Mouse (Mus musculus): ENCODE measurements around the gene Aldh3b1. TPM values are rescaled to one million over a fixed set of nuclear protein-coding genes. Genes with fewer than 3 reads are reported as not detected.

Gene Aldh3b1
- polyA plus RNA-seq, 1 experiment from 2014 or later, result 3.7 TPM

DNA sequence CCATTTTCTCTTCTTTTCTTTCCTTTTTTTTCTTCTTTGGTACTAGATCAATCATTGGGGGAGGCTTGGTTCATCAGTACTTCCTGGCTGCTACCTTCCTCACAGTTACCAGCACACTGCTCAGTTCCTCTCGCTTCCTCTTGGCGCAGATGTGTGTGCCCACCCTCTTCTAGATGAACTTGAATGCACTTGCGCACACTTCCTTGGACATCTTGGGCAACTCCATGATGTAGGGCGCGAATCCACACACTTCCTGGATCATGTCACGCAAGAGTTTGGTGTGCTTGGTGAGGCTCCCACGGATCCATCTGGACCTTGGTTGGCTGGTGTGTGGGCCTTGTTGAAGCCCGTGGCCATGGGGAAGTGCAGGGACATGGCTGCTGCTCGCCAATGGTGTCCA is 2.1 kb upstream of the Aldh3b1 start:
- H3K27ac ChIP-seq (ENCODE audit: low read length), result no peak overlapping the region
- no peak overlapping the region for H3K4me2 ChIP-seq (ENCODE audit: low read depth, low read length)
- H3K4me1 ChIP-seq (ENCODE audit: control insufficient read depth, insufficient read depth, low read length), result peaks cover 29% of the 10 kb centered on the region
- H3K9me3 ChIP-seq (replicated peaks; ENCODE audit: control insufficient read depth, low read length), result no peaks in the 10 kb centered on the region
- ATAC-seq (replicated peaks; ENCODE audit: extremely low read depth, insufficient read depth, low FRiP score), result no peak
- H3K27me3 ChIP-seq (ENCODE audit: control insufficient read depth, insufficient read depth, low read length), result no peaks in the 10 kb centered on the region
- no peaks in the 10 kb centered on the region for H3K36me3 ChIP-seq (ENCODE audit: control insufficient read depth, insufficient read depth)
- WGBS, result 86% methylated on average over 9 of the region's 9 CpGs
- H3K9ac ChIP-seq (ENCODE audit: low read length), result no peak overlapping the region
- no peak overlapping the region for H3K4me3 ChIP-seq (ENCODE audit: low read length)

DNA sequence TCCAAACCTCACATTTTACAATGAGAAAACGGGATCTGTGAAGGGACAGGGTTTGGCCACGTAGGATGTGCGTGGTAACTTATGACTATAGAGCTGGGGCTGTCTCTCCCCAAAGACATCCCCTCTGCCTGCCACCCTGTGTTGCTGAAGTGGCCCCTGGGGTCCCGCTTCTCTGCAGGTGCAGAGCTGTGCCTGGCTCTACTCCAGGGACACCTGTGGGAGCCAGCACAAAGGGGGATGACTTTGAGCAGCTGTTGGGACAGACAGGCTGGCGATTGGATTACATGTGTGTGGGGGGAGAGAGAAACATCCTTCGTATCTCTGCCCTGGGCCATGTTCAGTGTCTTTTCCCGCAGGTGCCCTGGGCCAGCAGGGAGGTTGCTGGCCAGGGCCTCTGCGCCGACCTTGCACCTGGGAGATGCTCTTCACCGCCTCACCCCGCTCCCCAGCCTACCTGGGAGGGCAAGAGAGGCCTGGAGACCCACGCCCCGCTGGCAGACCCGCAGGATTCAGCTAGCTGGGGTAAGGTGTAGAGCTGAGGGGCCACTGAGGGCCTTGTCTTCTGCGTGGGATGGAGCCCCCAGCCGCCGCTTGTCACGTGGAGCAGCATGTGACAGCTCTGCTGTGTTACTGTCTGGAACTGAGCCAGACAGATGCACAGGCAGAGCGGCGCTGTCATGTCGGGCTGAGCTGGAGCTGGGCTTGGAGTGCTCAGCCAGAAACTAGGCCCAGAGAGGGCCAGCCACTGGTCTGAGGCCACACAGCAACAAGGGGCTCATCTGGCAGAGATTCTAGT is 852 bp upstream of the Aldh3b1 start:
- no peaks in the 10 kb centered on the region for H3K27me3 ChIP-seq (ENCODE audit: control insufficient read depth, insufficient read depth, low read length)
- no peaks in the 10 kb centered on the region for H3K36me3 ChIP-seq (ENCODE audit: control insufficient read depth, insufficient read depth)
- WGBS, result 59% methylated on average over 21 of the region's 21 CpGs
- no peak overlapping the region for H3K4me3 ChIP-seq (ENCODE audit: low read length)
- peak overlapping the region; percentile 77 for H3K27ac ChIP-seq (ENCODE audit: low read length)
- peak overlapping the region; percentile 3; the same call in 1 of the 2 replicates for H3K4me2 ChIP-seq (ENCODE audit: low read depth, low read length)
- 0 out of 2 replicates have a peak, but pooled peaks have one; percentile 11 for ATAC-seq (replicated peaks; ENCODE audit: extremely low read depth, insufficient read depth, low FRiP score)
- H3K4me1 ChIP-seq (ENCODE audit: control insufficient read depth, insufficient read depth, low read length), result peaks cover 23% of the 10 kb centered on the region
- H3K9me3 ChIP-seq (replicated peaks; ENCODE audit: control insufficient read depth, low read length), result no peaks in the 10 kb centered on the region
- no peak overlapping the region for H3K9ac ChIP-seq (ENCODE audit: low read length)

DNA sequence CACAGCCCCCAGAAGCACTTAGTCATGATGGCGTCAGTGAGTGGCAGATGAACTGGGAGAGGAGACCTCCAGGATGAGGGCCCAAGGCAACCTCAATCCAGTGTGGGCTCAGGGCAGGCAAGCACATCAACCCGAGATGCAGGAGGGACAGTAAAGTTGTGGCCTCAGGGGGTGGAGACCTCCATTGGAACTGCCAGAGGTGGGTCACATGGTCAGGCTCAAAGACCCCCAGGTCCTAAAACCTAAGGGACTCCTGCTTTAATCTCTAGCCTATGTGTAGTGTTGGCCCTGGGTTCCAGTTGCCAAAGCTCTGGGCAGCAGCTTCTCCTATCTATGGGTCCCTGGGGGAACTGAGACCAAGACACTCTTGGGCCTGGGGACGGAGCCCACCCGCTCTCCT is 829 bp downstream of the Aldh3b1 start:
- Histone ChIP-seq H3K9me3 (replicated peaks; ENCODE audit: control insufficient read depth, low read length) (no peaks in the 10 kb centered on the region), H3K36me3 (ENCODE audit: control insufficient read depth, insufficient read depth) (no peaks in the 10 kb centered on the region), H3K9ac (ENCODE audit: low read length) (no peak overlapping the region), H3K27me3 (ENCODE audit: control insufficient read depth, insufficient read depth, low read length) (no peaks in the 10 kb centered on the region), H3K4me3 (ENCODE audit: low read length) (no peak overlapping the region), H3K4me2 (ENCODE audit: low read depth, low read length) (no peak overlapping the region), H3K27ac (ENCODE audit: low read length) (peak overlapping the region; percentile 77), H3K4me1 (ENCODE audit: control insufficient read depth, insufficient read depth, low read length) (peaks cover 22% of the 10 kb centered on the region)
- ATAC-seq (replicated peaks; ENCODE audit: extremely low read depth, insufficient read depth, low FRiP score), result no peak
- 78% methylated on average over 4 of the region's 4 CpGs for WGBS

DNA sequence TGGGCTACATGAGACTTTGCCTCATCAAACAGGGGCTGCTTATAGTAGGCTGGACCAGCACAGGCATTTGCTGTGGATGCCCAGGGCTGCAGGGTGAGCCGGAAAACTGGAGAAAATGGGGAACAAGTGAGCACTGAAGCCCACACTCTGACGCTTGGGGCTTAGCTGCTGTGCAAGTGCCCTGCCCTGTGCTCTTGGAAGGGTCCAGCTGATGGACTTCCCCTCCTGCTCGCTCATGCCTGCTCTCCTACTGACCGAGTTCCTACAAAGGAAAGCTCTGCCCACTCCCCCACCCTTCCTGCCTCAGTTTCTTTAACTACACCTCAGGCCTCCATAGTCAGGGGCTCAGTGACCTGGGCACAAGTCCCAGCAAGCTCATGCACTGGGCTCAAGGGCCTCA is 1.6 kb downstream of the Aldh3b1 start:
- Histone ChIP-seq H3K9ac (ENCODE audit: low read length) (no peak overlapping the region), H3K4me1 (ENCODE audit: control insufficient read depth, insufficient read depth, low read length) (peaks cover 27% of the 10 kb centered on the region), H3K4me2 (ENCODE audit: low read depth, low read length) (no peak overlapping the region), H3K4me3 (ENCODE audit: low read length) (no peak overlapping the region), H3K27ac (ENCODE audit: low read length) (no peak overlapping the region), H3K36me3 (ENCODE audit: control insufficient read depth, insufficient read depth) (no peaks in the 10 kb centered on the region), H3K27me3 (ENCODE audit: control insufficient read depth, insufficient read depth, low read length) (no peaks in the 10 kb centered on the region), H3K9me3 (replicated peaks; ENCODE audit: control insufficient read depth, low read length) (no peaks in the 10 kb centered on the region)
- no peak for ATAC-seq (replicated peaks; ENCODE audit: extremely low read depth, insufficient read depth, low FRiP score)
- 86% methylated on average over 4 of the region's 4 CpGs for WGBS

DNA sequence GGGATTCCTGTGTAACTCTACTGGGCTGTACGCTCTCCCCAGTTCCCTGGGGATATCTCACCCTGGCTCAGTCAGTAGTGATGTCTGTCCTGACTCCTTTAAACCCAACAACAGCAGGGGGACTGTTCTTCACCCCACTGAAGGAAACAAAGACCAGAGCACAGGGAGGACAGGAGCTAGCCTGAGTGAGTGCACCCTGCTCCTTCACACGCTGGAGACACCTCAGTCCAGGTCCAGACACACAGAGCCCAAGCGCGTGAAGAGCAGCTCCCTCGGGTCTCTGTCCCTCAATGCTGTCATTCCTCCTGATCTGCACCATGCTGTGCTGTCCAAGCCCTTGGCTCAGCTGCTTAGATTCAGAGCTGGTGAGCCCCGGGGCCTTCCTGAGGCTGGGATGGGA is 2.9 kb downstream of the Aldh3b1 start:
- no peak overlapping the region for H3K9ac ChIP-seq (ENCODE audit: low read length)
- no peak overlapping the region for H3K4me2 ChIP-seq (ENCODE audit: low read depth, low read length)
- no peaks in the 10 kb centered on the region for H3K9me3 ChIP-seq (replicated peaks; ENCODE audit: control insufficient read depth, low read length)
- H3K4me1 ChIP-seq (ENCODE audit: control insufficient read depth, insufficient read depth, low read length), result peaks cover 27% of the 10 kb centered on the region
- H3K36me3 ChIP-seq (ENCODE audit: control insufficient read depth, insufficient read depth), result no peaks in the 10 kb centered on the region
- H3K27me3 ChIP-seq (ENCODE audit: control insufficient read depth, insufficient read depth, low read length), result no peaks in the 10 kb centered on the region
- no peak overlapping the region for H3K27ac ChIP-seq (ENCODE audit: low read length)
- no peak overlapping the region for H3K4me3 ChIP-seq (ENCODE audit: low read length)
- 58% methylated on average over 6 of the region's 6 CpGs for WGBS
- ATAC-seq (replicated peaks; ENCODE audit: extremely low read depth, insufficient read depth, low FRiP score), result no peak

DNA sequence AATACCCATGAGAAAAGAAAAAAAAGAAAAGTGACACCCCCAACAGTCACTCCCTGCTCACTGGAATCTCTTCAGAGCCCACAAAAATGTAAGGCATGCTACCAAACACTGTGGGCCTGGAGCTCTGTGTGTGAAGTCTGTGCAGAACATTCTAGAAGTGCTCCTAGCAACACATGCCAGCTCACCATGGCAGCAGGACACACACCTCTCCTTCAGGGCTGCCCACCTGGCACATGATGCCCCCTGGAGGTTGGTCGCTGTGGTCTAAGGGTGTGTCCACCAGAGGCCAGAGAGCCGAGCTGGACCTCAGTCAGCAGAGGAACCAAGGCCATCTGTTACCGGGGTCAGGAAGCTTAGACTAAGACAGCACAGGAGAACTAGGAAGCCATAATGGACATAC is 3.3 kb downstream of the Aldh3b1 start:
- H3K27ac ChIP-seq (ENCODE audit: low read length), result no peak overlapping the region

DNA sequence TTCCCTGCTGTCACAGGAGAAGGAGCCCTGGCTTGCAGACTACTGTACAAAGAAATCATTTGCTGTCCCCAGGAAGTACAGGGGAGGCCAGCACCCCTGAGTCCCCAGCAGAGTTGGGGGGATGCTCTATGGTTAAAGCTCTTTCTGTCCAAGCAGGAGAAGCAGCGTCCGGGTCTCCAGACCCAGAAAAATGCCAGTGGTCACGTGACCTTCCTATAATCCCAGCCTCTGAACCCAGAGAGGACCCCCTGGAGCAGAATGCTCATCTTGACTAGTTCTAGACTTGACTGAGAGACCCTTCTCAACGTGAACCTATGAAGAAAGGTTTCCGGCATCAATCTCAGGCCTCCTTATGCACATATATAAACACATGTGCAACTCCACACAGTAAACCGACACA is 3.7 kb downstream of the Aldh3b1 start:
- Histone ChIP-seq H3K27me3 (ENCODE audit: control insufficient read depth, insufficient read depth, low read length) (no peaks in the 10 kb centered on the region), H3K4me1 (ENCODE audit: control insufficient read depth, insufficient read depth, low read length) (peaks cover 26% of the 10 kb centered on the region), H3K36me3 (ENCODE audit: control insufficient read depth, insufficient read depth) (no peaks in the 10 kb centered on the region), H3K9me3 (replicated peaks; ENCODE audit: control insufficient read depth, low read length) (no peaks in the 10 kb centered on the region), H3K27ac (ENCODE audit: low read length) (no peak overlapping the region), H3K4me2 (ENCODE audit: low read depth, low read length) (no peak overlapping the region), H3K4me3 (ENCODE audit: low read length) (no peak overlapping the region), H3K9ac (ENCODE audit: low read length) (no peak overlapping the region)
- ATAC-seq (replicated peaks; ENCODE audit: extremely low read depth, insufficient read depth, low FRiP score), result no peak
- 82% methylated on average over 6 of the region's 6 CpGs for WGBS

More for the DNA sequence above, 3.3 kb downstream of the Aldh3b1 start:
- Histone ChIP-seq H3K36me3 (ENCODE audit: control insufficient read depth, insufficient read depth) (no peaks in the 10 kb centered on the region), H3K9ac (ENCODE audit: low read length) (no peak overlapping the region), H3K27me3 (ENCODE audit: control insufficient read depth, insufficient read depth, low read length) (no peaks in the 10 kb centered on the region), H3K9me3 (replicated peaks; ENCODE audit: control insufficient read depth, low read length) (no peaks in the 10 kb centered on the region), H3K4me3 (ENCODE audit: low read length) (no peak overlapping the region), H3K4me2 (ENCODE audit: low read depth, low read length) (no peak overlapping the region), H3K4me1 (ENCODE audit: control insufficient read depth, insufficient read depth, low read length) (peaks cover 27% of the 10 kb centered on the region)
- ATAC-seq (replicated peaks; ENCODE audit: extremely low read depth, insufficient read depth, low FRiP score), result no peak
- 57% methylated on average over 3 of the region's 3 CpGs for WGBS

DNA sequence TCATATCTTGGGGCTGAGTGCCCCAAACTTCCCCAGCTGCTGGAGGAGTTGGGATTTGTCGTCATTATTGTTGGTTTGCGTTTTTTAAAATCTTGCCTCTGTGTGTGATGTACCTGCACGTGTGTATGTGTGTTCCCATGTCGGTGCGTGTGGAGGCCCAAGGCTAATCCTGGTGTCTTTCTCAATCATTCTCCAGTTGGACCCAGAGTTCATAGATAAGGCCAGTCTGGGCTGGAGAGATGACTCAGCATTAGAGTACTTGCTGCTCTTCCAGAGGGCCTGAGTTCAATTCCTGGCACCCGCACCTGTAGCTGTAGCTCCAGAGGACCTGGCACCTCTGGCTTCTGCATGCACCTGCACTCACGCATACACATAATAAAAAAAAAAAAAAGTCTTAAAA is 4.7 kb downstream of the Aldh3b1 start:
- no peak overlapping the region for H3K27ac ChIP-seq (ENCODE audit: low read length)
- H3K4me1 ChIP-seq (ENCODE audit: control insufficient read depth, insufficient read depth, low read length), result peaks cover 17% of the 10 kb centered on the region
- no peaks in the 10 kb centered on the region for H3K27me3 ChIP-seq (ENCODE audit: control insufficient read depth, insufficient read depth, low read length)
- WGBS, result 90% methylated on average over 7 of the region's 7 CpGs
- H3K4me2 ChIP-seq (ENCODE audit: low read depth, low read length), result no peak overlapping the region
- H3K4me3 ChIP-seq (ENCODE audit: low read length), result no peak overlapping the region
- no peak for ATAC-seq (replicated peaks; ENCODE audit: extremely low read depth, insufficient read depth, low FRiP score)
- no peak overlapping the region for H3K9ac ChIP-seq (ENCODE audit: low read length)
- no peaks in the 10 kb centered on the region for H3K36me3 ChIP-seq (ENCODE audit: control insufficient read depth, insufficient read depth)
- no peaks in the 10 kb centered on the region for H3K9me3 ChIP-seq (replicated peaks; ENCODE audit: control insufficient read depth, low read length)

DNA sequence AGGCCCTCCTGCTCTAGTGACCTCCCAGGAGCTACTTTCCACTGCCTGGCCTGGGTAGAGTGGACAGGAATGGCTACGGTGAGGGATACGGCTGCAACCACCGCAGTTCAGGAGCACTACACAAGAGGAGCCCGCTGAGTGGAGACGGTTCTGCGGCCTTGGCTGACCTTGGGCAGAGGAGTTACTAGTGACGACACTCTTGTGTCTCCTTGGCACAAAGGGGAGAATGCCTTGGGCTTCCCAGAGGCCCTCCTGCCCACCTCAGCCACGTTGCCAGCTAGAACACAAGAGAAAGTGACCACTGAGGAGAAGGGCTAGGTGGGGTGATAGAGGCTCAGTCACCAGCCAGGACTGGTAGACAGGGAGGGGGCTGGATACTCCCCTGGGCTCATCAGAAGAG is 5.4 kb downstream of the Aldh3b1 start:
- H3K9ac ChIP-seq (ENCODE audit: low read length), result no peak overlapping the region
- H3K4me3 ChIP-seq (ENCODE audit: low read length), result no peak overlapping the region
- H3K27ac ChIP-seq (ENCODE audit: low read length), result peak overlapping the region; percentile 25; the same call in 1 of the 2 replicates
- H3K27me3 ChIP-seq (ENCODE audit: control insufficient read depth, insufficient read depth, low read length), result no peaks in the 10 kb centered on the region
- H3K36me3 ChIP-seq (ENCODE audit: control insufficient read depth, insufficient read depth), result no peaks in the 10 kb centered on the region
- no peak overlapping the region for H3K4me2 ChIP-seq (ENCODE audit: low read depth, low read length)
- peaks cover 11% of the 10 kb centered on the region; the same call in 1 of the 2 replicates for H3K4me1 ChIP-seq (ENCODE audit: control insufficient read depth, insufficient read depth, low read length)
- 63% methylated on average over 8 of the region's 8 CpGs for WGBS
- no peaks in the 10 kb centered on the region for H3K9me3 ChIP-seq (replicated peaks; ENCODE audit: control insufficient read depth, low read length)
- no peak for ATAC-seq (replicated peaks; ENCODE audit: extremely low read depth, insufficient read depth, low FRiP score)
